Mouse (Mus musculus): ENCODE results near the gene Ttll3.

Gene Ttll3

DNA sequence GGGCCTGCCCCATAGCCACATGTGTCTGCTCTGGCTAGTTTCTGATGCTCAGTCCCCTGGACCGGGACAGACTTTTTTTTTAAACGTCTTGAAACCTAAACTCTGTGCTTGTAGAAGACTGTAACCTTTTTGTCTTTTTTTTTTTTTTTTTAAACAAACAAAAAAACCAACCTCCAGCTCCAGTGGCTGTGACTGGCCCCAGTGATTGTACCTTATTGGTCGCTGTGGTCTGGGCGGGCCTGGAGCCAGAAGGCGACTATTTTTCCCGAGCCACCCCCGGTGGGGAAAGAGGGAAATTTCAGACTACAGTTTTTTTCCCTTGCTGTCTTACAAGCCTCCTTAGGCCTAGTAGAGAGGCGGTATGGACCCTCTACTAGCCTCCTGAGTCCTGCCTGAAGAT, at the start of gene Ttll3:
Gene Ttll3, plus strand, starts transcription at position 301 of the 400 bp plus-strand sequence.
- DNase-seq (ENCODE audit: low spot score), result no peak

DNA sequence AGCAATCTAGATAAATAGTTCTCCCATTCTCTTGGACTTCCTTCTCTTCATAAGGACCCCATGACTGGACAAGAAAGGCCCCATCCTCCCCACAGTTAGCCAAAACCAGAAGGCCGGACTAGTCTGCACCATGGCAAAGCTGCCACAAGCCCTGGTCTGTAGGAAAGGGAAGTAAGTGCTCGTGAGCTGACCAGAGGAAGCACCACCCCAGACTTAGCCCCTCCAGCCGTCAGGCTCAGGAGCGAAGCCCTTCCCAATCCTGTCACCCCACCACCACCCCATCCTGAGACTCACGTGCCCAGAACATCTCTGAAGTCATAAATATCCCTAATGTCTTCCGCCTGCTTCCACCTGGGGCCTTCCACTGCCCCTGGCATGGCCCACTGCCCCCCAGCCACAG, 47.5 kb upstream of the Ttll3 start:
- no peak for DNase-seq (ENCODE audit: low spot score)

DNA sequence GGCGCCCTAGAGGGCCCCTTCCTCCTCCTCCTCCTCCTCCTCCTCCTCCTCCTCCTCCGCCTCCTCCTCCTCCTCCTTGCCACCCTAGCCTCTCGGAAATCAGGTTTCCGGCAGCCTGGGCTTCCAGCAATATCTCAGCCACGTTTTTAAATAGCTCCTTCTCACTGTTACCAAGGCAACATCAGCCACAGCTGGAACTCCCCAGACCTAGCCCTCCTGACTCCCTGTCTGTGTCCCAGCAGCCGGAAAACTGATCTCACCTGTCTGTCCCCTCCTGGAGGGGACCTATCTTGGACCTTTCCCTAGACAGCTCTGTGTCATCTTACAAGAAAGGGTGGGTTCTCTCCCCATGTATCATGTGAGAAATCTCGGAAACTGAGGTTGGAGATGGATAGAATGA, 46.8 kb upstream of the Ttll3 start:
- DNase-seq (ENCODE audit: low spot score), result no peak

- DNase-seq (ENCODE audit: low spot score), result peak; percentile 86
Observed at GRCm38 (mm10) chr6:113343177-113344092, 45.6 kb upstream of the Ttll3 start, which contains the start of gene Camk1. TSS of gene Camk1 (minus strand) at chr6:113343984.

DNA sequence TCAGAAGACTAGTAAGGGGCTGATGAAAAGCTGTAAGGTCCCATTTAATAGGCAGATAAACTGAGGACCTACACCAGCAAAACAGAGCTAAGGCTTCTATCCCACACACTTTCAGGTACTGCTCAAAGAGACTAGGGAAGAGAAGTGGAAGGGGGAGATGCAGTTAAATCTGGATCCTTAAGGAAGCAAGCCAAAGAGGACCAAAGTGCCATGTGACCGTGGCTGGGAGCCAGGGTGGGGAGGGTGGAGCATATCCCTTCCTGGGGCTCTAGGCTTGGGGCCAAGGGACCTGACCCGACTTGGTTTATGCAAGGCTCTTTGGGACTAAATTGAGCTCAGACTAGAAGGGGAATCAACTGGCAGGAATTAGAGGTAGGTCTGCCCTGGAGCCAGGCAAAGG, 44.7 kb upstream of the Ttll3 start:
- peak; percentile 75 for DNase-seq (ENCODE audit: low spot score)

- no peak for DNase-seq (ENCODE audit: low spot score)
Observed at GRCm38 (mm10) chr6:113346897-113347296, 42.2 kb upstream of the Ttll3 start.

- no peak for DNase-seq (ENCODE audit: low spot score)
Observed at GRCm38 (mm10) chr6:113350538-113350937, 38.5 kb upstream of the Ttll3 start.

- no peak for DNase-seq (ENCODE audit: low spot score)
Observed at GRCm38 (mm10) chr6:113351161-113351560, 37.9 kb upstream of the Ttll3 start.

DNA sequence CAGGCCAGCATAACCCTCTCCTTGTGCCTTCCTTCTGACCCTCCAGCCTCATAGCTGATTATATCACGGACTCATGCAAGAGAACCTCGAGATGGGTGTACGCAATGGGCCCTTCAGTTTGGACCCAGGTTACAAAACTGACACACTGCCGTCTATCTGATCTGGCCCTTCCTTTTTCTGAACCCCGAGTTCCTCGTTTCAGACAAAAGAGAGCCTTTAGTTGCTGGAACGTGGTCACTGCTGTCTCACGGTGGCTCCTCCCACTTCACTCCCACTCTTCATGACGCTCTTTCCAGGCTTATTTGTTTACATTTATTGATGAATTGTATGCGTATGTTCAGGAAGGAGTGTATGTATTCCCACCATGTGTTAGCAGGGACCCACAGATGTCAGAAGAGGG, 37.4 kb upstream of the Ttll3 start:
- no peak for DNase-seq (ENCODE audit: low spot score)

DNA sequence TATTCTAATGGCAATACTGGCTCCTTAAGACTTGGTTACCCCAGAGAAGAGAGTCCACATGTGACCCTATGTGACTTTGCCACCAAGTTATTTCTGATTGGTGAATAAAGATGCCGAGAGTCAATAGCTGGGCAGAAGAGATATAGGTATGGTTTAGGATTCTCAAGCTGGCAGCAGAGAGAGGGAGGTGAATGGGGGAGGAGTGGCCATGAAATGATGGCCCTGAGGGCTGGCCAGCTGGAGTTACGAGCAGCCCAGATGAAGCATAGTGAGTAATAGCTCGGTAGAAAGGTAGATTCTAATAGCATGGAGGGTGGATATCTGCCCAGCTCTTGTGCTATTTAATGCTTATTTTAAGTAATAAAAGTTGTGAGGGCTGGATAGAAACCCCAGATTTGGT, 36.2 kb upstream of the Ttll3 start:
- DNase-seq (ENCODE audit: low spot score), result no peak

- DNase-seq (ENCODE audit: low spot score), result no peak
Observed at GRCm38 (mm10) chr6:113353696-113354095, 35.4 kb upstream of the Ttll3 start.

DNA sequence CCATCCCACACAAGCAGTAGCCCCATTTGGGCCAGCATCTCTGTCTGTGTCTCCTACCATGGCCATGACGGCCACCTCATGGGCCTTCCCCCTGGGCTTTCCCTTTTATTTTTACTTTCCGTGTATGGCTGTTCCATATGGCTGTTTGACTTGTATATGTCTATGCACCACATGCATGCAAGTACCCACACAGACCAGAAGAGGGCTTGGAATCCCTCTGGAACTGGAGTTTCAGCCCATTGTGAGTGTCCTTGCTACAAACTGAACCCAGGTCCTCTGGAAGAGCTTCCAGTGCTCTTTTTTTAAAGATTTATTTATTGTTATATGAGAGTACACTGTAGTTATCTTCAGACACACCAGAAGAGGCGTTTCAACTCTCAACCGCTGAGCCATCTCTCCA, 27.6 kb upstream of the Ttll3 start:
- no peak for DNase-seq (ENCODE audit: low spot score)

DNA sequence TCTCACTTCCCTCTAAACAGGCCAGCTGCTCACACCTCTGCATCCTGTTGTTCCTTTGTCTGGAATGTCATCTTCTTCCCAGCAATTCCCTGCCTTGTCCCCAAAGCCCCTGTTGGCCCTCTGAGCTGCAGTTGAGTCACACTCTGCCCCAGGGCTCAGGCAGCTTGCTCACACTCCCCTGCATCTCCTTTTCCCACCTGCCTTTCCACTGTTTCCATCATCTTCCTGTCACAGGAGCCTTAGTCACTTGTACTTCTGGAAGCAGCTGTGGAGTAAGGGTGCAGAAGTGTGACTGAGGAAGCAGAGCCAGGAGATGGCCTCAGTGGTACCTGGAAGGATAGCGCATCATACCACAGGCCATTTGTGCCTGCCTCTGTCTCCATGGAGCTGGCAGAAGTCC, 26.8 kb upstream of the Ttll3 start:
- no peak for DNase-seq (ENCODE audit: low spot score)

- no peak for DNase-seq (ENCODE audit: low spot score)
Observed at GRCm38 (mm10) chr6:113364518-113365135, 24.4 kb upstream of the Ttll3 start.

DNA sequence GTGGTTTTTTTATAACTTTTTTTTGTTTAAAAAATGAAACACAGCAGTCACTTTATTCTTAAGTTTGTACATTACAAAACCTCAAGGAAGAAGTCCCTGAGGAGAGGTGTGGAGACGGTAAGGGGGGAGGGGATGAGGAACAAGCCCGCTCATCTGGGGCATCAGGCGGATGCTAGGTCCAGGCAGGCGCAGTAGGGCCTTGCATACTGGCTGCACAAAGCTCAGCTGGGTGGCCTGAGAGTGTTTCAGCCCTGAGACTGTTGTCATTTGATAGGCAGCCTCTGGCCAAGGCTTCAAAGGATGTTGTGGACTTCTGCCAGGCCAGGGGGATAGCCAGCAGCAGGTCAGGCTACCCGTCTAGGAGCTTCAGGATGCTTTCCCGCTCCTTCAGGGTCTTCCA, 22.4 kb upstream of the Ttll3 start:
- no peak for DNase-seq (ENCODE audit: low spot score)

DNA sequence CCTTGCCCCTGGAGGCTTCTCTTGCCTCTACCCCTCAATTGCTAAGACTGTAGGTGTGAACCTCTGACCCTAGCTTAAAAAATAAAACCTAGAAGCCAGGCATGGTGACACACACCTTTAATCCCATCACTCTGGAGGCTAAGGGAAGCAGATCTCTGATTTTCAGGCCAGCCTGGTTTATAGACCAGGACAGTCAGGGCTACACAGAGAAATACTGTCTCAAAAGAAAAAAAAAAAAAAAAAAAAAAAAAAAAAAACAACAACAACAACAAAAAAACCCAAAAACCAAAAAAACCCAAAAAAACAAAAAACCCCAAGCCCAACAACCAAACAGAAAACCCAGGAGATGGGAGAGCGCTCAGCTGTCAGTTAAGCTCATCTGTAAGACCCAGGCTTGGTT, 21.5 kb upstream of the Ttll3 start:
- DNase-seq (ENCODE audit: low spot score), result no peak

DNA sequence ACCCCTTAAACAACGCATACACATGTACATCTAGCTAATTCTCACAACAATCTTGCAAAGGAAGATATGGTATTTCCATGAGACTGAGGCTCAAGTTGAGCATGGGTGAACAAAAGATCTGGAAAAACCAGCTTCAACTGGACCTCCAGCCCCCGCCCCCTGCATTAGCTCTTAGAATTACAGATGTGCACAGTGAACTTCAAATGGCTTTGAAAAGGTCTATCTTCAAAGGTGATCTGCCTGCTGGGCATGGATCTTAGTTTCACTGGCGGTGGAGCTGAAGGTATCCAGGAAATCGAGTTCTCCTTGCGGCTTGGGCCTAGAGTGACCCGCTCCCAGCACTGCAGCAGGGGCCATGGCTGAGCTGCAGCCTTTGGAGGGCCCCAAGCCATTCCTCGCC, 20.9 kb upstream of the Ttll3 start:
- peak; percentile 19 for DNase-seq (ENCODE audit: low spot score)

DNA sequence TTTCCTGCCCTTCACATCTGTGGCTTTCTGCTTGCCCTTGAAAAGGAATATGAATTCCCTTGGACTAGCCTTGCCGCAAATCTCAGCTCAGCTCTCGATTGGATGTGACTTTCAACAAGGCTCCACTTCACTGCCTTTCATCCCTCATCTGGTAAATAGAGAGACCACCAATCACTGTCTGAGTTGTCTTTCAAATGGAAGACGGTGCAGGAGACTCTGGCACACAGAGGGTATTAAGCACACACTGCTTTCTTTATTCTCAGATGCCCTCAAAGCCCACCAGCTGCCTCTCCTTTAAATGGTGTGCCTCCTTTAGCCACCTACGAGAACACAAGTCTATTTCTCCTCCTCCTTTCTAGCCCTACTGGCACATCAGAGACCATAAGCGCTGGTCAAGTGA, 20.5 kb upstream of the Ttll3 start:
- no peak for DNase-seq (ENCODE audit: low spot score)

DNA sequence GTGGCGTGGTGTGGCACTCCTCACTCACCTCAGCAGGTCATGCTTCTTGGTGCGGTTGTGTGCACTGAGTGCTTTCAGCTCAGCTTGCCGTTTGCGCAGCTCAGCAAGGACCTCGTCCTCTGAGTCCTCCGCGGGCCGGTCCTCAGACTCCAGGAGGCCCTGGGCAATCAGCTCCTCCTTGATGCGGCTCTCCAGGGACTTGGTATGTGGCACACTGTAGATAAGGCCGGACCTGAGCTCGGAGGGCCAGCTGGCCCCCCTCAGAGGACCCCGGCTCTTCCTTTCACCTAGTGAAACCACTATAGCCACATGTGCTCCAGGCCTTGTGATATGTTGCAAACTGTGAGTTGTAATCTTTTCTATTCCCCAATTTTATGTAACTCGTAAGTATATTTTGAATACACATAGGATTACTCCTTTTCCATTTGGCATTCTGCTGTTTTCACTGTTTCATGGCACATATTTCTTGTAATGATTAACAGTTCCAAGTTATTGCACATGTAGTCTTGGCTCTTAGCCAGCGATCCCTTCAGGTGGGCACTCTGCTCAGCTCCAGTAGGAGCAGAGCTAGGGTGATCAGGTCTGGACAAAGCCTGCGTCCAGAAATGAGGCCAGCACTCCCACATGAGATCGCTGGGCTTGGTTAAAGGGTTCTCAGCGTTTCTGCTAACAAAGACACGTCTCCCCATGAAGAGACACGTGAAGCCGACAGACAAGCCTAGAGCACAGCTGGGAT, 18.7 kb upstream of the Ttll3 start:
- DNase-seq (ENCODE audit: low spot score), result no peak

DNA sequence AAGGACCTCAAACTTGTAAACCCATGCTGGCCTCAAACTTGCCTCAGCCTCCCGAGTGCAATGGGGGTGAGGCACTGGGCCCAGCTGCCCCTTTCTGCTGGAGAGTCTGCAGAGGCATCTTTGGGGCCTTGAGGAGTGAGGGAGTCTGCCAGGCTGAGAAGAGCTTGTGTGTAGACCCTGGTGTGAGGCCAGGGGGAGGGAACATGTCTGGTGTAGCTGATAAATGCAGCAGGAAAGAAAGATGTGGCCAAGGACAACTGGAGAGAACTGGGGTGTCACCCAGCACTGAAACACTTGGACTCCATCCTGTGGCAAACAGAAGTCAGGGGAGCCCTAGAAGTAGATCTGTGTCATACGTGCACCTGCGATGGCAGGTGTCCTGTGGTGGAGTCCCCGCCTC, 15.6 kb upstream of the Ttll3 start:
- DNase-seq (ENCODE audit: low spot score), result no peak

DNA sequence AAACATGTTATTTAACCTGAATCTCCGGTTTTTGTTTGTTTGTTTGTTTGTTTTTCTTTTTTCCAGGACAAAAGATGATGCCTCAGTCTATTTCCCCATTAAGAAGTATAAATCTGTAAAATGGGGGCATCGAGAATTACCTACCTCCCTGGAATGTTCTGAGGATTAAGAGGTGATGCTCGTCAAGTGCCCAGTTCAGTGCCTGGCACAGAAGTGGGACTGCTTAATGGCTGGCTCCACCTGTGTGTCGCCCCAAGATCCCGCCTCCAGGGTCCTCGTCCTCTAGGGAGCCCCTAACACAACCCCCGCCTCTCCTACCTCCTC, 11.9 kb upstream of the Ttll3 start:
- DNase-seq (ENCODE audit: low spot score), result no peak

GRCm38 (mm10) chr6:113377496-113378385, 11.3 kb upstream of the Ttll3 start, which contains the start of the genes Tada3 and Arpc4:
TSS of gene Tada3 (minus strand) at chr6:113377883.
TSS of gene Arpc4 (plus strand) at chr6:113378115.
- peak; percentile 93 for DNase-seq (ENCODE audit: low spot score)
